Mouse (Mus musculus) cerebellum, postnatal 36 days (tissue): ENCODE data around the gene Aifm3.

Source experiments
- DNase-seq, 2 experiments: peaks; one replicate each; pipeline ENCODE4 v3.0.0; 2021 to 2022; ENCODE audit warnings: mixed read lengths in 2 of 2

The Aifm3 gene

GRCm38 (mm10) chr16:17489469-17490111, at the start of gene Aifm3:
Gene Aifm3 (plus strand): TSS chr16:17489611.
- DNase-seq, result peak; percentile 65 to 79

DNA sequence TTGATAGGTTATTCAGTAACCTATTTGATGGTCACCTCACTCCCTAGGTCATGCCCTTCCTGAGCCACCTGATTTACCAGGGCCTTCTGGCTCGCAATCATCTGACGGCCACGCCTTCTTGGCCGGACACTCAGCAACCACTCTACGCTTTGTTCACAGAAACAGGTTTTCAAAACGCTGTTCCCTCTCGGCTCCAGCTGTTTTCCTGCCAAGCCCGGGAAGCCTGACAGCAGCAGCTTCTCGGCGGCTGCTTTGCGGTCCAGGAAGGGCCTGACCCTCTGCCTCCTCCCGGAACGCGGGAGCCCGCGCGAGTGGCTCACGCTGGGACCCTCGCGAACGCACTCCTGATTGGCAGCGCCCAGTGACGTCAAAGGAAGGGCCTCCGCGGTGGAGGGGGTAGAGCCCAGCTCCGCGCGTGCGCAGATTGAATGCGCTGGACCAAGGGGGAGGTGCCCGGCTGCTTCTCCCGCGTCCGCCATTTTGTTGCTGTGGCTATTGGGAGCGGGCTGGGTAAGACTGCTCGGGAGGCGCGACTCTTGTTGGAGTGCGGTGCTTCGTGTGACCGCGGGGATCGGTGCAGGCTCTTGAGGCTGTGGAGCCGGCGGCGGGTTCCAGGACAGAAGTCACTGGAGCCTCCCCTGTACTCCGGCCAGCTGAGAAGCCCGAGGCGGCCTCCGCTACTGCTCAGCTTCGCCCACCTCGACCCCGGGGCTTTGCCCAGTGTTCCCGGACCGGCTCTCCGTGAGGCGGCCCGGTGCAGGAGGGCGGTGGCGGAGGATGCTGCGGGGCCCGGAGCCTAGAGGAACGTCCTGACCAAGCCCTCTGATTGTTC, 37.7 kb upstream of the Aifm3 start, which contains the start of gene Crkl:
Crkl (plus strand) TSS at position 447 of the 832 bp plus-strand sequence.
- DNase-seq, result peak; percentile 97 to 98

DNA sequence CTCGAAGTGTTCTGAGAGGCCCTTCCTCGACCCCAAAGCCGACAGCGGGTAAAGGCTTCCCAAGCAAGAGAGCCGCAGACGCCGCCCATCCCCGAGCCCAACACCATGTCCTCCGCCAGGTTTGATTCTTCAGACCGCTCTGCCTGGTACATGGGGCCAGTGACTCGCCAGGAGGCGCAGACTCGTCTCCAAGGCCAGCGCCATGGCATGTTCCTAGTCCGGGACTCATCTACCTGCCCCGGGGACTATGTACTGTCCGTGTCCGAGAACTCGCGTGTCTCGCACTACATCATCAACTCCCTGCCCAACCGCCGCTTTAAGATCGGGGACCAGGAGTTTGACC, 37.1 kb upstream of the Aifm3 start:
- peak; percentile 44 to 57 for DNase-seq

GRCm38 (mm10) chr16:17456901-17457300, 32.5 kb upstream of the Aifm3 start:
- no peak for DNase-seq

GRCm38 (mm10) chr16:17460254-17460653, 29.2 kb upstream of the Aifm3 start:
- no peak for DNase-seq

DNA sequence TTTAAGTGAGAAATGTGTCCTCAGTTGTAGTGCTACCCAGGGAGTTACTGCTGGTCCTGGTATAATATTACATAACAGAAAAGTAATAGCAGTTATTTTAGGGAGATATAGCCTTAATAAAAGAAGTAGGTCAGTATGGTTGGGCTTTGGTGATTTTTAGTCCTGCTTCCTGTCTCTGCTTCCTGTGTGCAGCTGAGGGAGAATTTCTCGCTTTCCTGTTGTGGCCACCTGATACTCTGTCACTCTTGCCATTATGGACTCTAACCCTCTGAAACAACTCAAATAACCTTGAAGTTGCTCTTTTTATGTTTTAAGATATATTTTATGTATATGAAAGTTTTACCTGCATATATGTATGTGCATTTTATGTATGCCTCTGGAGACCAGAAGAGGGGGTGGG, 27.8 kb upstream of the Aifm3 start:
- no peak for DNase-seq

DNA sequence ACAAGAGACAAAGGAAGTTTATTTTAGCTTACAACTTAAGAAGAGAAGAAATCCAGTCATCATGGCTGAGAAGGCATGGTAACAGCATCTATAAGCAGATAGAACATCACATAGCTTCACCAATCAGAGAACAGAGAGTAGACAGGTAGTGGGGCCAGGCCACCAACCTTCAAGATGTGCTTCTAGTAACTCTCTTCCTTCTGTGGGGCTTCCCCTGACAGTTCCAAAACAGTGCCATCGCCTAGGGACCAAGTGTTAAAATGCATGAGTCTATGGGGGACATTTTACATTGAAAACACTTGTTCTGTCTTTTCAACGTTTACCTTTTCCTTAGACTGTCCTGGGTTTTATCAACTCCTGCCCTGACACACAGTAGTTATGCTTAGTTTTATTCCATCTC, 26.2 kb upstream of the Aifm3 start:
- DNase-seq, result no peak

GRCm38 (mm10) chr16:17466875-17467663, 22.3 kb upstream of the Aifm3 start:
- no peak for DNase-seq

DNA sequence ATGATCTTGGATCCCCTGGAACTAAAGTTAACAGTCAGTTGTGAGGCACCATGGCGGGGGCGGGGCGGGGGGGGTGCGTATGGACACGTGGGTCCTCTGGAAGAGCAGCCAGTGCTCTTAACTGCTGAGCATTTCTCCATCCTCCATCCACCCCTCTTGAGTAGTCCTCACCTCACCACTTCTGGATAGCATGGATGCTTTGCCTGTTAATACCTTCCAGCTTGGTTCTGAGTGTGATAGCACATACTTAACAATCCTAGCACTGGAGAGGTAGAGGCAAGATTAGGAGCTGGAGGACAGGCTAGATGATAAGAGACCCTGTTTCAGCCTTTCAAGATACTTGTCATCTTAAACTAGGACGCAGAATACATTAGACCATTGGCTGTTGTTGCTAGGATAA, 16.9 kb upstream of the Aifm3 start:
- DNase-seq, result no peak

DNA sequence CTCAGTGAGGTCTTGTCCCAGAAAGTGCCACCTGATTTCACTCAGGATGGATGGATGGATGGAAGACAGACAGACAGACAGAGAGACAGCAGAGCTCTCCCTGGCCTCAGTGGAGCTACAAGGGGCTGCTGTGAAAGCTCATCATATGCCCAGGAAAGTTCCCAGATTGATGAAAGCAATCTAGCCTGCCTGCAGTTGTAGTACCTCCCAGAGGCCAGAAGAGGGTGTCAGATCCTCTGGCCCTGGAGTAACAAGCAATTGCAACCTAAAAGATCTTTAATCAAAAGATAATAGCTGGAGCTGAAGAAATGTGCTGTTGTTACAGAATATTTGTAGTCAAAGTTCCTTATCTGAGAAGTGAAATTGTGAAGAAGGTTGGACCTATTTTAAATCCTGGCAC, 15.3 kb upstream of the Aifm3 start:
- DNase-seq, result peak; percentile 57 to 60

GRCm38 (mm10) chr16:17474761-17475160, 14.7 kb upstream of the Aifm3 start:
- no peak for DNase-seq

DNA sequence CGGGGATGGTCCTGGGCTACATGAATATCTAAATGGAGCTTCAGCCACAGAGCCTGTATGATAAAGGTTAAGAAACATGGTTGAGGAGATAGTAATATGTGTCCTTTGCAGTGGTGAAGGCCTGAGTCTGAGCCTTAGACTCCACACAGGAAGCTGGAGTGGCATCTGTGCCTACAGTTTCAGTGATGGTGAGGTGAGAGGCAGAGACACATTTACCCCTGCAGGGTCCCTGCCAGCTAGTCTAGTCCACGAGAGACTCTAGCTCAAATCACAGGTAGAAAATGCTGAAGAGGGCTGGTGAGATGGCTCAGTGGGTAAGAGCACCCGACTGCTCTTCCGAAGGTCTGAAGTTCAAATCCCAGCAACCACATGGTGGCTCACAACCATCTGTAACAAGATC, 14.1 kb upstream of the Aifm3 start:
- no peak for DNase-seq

DNA sequence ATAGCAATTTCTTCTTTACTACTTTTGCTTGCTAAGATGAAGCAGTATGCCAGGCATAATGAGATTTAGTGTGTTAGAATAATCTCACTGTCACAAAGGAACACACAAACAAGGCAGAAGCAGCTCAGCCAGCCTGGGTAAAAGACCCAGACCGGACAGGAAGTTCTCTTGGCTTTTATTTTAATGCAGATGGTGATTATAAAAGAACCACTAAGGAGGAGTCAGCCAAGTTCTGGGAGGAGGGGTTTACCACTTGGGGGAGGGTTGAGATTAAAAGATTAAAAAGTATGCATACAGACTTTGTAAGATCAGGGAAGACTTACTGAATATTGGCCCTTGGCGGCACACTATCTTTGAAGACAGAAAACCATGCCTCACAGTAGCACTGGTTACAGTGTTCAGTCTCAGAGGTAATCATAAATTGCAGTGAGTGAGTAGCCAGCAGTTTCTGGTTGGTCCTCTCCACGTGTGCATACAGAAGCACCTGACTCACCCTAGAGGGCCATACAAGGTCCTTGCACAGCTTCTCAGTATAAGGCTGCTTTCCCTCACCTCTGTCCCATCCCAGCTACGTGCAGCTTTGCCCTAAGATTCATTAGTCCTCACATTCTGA, 11.0 kb upstream of the Aifm3 start:
- no peak for DNase-seq

DNA sequence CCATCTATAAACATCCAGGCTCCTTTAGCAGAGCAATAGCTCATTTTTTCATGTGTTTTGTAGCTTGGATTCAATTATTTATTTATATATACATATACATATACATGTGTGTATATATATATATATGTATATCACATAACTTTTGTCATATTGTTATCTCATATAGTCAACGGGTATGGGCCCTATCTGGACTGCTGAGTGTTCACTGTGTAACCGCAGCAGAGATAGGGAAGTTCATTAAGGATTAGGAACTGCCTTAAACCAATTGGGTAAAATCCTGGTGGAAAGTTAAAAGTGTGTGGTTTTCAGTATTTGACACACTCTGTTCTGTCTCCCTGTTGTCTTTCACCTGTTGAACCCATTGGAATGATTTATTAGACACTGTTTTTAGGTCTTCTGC, 7.9 kb upstream of the Aifm3 start:
- no peak for DNase-seq

DNA sequence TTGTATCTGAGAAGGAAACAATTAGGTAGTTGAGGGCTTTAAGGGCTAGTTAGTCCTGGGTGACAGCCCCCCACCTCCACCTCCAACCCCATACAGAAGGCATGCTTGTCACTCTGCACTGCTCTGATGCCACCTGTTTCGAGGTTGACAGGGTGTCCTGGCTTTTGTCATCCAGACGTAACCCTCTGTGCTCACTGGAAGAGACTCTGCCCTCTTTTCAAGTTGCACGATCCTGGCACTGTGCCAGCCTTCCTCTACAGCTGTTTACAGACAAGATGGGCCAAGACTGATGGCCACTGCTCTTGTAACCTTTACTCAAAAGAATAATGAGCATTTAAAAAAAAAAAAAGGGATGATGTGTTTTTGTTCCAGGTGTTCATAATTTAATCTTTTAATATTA, 2.9 kb upstream of the Aifm3 start:
- DNase-seq, result no peak

DNA sequence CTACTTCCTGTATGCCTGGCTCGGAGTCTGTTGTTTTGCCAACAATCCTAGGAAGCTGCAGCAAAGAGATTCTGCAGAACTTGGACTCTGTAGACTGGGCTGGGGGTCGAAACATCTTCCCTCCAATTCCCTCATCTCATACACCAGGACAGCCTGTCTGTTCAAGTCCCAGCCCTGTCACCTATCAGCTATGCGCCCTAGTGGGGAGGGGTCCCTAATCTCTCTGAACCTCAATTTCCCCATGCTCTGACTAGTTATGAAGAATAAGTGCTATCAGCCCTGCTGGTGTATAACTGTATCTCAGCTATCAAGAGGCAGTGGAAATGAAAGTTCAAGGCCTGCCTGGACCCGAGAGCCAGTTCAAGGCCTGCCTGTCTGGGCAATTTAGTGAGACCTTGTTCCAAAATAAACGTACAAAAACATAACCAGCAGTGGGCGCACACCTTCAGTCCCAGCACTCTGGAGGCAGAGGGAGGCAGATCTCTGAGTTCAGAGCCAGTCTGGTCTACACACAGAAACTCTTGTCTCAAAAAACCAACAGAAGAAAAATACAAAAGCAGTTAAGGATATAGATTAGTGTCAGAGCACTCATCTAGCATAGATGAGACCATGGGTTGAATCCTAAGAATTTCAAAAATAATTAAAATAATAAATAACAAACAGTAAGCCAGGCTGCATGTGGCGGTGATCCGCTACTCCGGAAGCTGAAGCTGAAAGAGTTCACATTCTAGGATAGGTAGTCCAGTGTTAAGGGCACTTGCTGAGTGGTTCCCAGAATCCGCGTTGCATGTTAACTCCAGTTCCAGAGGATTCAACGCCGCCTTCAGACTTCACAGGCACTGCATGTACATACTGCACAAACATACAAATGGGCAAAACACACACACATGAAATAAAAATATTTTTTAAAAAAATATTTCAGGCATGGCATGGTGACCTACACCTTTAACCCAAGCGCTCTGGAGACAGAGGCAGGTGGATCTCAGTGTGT, 638 bp upstream of the Aifm3 start:
- DNase-seq, result peak in 1 of 2 experiments; percentile 34

GRCm38 (mm10) chr16:17491154-17491553, 1.7 kb downstream of the Aifm3 start:
- DNase-seq, result peak; percentile 35 to 49

DNA sequence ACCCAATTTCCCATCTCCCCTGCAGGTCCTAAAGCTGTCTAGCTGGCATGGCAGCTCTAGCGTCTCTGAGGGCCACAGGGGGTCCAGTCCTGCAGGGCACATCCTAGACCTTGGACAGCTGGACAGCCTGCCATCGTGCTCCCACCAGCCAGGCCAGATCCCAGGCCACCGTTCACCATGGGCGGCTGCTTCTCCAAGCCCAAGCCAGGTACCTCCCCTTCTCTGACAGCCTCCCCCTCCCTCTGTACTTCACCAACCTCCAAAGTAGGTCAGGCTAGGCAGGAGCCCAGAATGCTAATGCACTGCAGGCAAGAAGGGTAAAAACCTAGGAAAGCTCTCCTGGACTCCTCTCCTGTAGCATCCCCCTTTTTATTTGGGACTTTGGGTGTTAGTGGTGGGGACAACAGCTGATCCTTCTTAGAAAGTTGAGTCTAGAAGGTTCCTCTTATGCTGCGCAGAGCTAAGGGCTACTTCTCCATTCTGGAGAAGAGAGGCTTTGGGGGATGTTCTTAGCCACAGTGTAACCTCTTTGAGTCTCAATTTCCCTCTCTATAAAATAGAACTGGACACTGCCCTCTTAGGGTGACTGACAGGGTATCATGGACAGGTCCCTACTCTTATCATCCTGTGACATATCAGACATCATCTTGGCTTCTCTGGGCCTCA, 2.6 kb downstream of the Aifm3 start:
- DNase-seq, result peak; percentile 78

DNA sequence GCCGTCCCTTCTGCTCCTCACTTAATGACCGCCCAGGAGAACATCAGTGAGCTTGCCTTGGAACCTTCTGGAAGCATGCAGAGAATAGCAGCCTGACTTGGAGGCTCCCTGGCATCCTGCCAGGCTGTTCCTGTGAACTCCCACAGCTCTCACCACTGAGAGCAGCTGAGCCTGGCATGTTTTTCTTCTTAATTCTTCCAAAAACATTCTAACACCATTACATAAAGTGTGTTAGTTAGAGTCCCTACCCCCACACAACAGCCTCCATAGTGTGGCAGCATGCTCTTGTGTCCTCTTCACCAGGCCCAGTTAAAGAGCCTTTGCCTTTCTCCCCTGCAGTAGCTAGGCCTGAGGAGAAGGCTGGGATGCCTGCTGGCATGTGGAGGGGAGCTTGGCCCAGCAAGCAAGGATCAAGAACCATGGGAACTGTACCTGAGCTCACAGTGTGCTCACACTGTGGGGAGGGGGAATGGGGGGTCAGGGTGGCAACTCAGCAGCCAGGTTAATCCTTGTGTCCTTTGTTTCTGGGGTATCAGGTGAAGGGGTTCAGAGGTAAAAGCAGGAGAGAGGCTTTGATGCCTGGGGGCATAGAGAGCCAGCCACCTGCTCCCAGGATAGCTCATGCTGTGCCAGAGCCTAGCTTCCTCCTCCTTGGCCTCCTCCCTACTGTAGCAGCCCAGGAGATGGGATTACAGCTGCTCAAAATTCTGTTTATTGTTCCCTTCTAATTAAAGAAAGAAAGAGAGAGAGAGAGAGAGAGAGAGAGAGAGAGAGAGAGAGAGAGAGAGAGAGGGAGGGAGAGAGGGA, 7.3 kb downstream of the Aifm3 start:
- peak; percentile 82 to 83 for DNase-seq

- DNase-seq, result no peak
Observed at GRCm38 (mm10) chr16:17499249-17499883, 10.0 kb downstream of the Aifm3 start.
